Mouse (Mus musculus): ENCODE measurements at regions not wholly inside any gene's neighbourhood (a gene's known extent, or its start where the extent isn't known, plus 50 kb on each side); places are given as distances from the start of the nearest gene placed in this dataset.
"Not testable (repeated sequence)": the region's sequence is repeated elsewhere in the genome, so short reads cannot be mapped to it uniquely, and the experiment has no call there.

DNA sequence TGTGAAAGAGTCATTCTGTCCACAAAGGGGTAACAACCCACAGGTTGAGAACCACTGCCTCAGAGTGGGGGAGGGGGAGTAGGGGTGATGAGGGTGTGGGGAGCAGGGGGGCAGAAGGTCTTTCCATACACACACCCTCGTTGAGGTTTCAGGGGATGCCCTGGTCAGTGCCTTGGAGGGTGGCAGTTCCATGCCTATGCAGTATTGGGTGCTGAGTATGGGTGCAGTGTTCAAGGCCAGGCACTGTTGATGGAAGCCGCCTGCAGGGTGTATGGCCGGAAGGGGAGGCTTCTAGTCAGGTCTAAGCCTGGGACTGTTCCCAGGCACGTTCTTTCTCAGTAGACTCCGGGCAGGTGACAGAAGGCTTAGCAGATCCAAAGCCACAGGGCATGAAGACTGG, 234.1 kb downstream of the 3100002H09Rik start:
- Histone ChIP-seq H3K9me3 (no peaks in the 10 kb centered on the region), H3K27me3 (replicated peaks) (peaks cover 8% of the 10 kb centered on the region; the same call in 1 of the 2 replicates), H3K36me3 (no peaks in the 10 kb centered on the region), H3K9ac (no peak overlapping the region), H3K27ac (no peak overlapping the region), H3K4me2 (replicated peaks) (no peak overlapping the region), H3K4me3 (no peak overlapping the region), H3K4me1 (no peaks in the 10 kb centered on the region)
- ATAC-seq (ENCODE audit: low FRiP score, low read depth), result no peak
- WGBS, result 73% methylated on average over 5 of the region's 5 CpGs

- H3K9ac ChIP-seq, result no peak overlapping the region
- H3K4me3 ChIP-seq, result no peak overlapping the region
- no peaks in the 10 kb centered on the region for H3K4me1 ChIP-seq
- H3K9me3 ChIP-seq, result no peaks in the 10 kb centered on the region
- H3K27me3 ChIP-seq (replicated peaks), result peaks cover 5% of the 10 kb centered on the region; the same call in 1 of the 2 replicates
- no peak for ATAC-seq (ENCODE audit: low FRiP score, low read depth)
- no peak overlapping the region for H3K4me2 ChIP-seq (replicated peaks)
- no peak overlapping the region for H3K27ac ChIP-seq
- H3K36me3 ChIP-seq, result no peaks in the 10 kb centered on the region
- 81% methylated on average over 6 of the region's 6 CpGs for WGBS
Observed at GRCm38 (mm10) chr4:124375581-124375980, 235.0 kb downstream of the 3100002H09Rik start.

- Histone ChIP-seq H3K27ac (no peak overlapping the region), H3K27me3 (replicated peaks) (peaks cover 4% of the 10 kb centered on the region; the same call in 1 of the 2 replicates), H3K4me3 (no peak overlapping the region), H3K9me3 (no peaks in the 10 kb centered on the region), H3K4me2 (replicated peaks) (no peak overlapping the region), H3K9ac (no peak overlapping the region), H3K4me1 (no peaks in the 10 kb centered on the region), H3K36me3 (no peaks in the 10 kb centered on the region)
- WGBS, result 81% methylated on average over 3 of the region's 3 CpGs
- ATAC-seq (ENCODE audit: low FRiP score, low read depth), result no peak
Observed at GRCm38 (mm10) chr4:124368831-124369230, 241.8 kb downstream of the 3100002H09Rik start.

DNA sequence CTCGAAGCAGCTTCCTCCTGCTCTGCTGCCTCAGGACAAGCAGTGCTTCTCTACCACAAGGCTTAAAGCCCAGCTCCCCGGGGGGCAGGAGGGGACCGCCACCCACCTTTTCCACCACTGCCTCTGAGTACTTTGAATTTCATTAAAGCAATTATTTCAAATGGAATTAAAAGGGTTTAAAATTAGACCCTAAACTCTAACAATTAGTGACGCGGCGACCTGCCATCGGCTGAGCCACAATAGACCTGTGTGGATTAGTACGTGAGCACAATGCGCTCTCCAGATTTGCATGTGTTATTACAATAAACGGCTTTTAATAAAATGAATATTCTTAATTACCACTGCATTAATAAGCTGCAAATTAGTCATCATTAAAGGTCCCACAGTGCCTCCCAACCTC, 242.5 kb downstream of the 3100002H09Rik start:
- Histone ChIP-seq H3K27ac (no peak overlapping the region), H3K36me3 (no peaks in the 10 kb centered on the region), H3K4me1 (no peaks in the 10 kb centered on the region), H3K4me3 (no peak overlapping the region), H3K4me2 (replicated peaks) (no peak overlapping the region), H3K27me3 (replicated peaks) (no peaks in the 10 kb centered on the region), H3K9ac (no peak overlapping the region), H3K9me3 (no peaks in the 10 kb centered on the region)
- 77% methylated on average over 10 of the region's 10 CpGs for WGBS
- ATAC-seq (ENCODE audit: low FRiP score, low read depth), result no peak

DNA sequence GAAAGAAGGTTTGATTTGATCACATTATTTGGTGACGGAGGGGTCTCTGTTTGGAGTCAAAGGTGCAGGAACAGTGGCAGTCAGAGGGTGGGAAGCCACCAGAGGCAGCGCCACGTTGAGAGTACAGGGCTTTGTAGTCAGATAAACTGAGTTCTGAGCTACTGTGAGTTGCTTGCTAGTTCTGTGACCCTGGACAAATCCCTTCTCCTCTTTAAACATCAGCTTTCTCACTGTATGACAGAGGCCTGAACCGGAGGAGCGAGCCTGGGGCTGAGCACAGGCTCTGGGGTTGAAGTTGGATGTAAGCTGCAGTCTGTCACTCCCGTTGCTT, 250.1 kb downstream of the 3100002H09Rik start:
- Histone ChIP-seq H3K4me2 (replicated peaks) (no peak overlapping the region), H3K27me3 (replicated peaks) (peaks cover 20% of the 10 kb centered on the region), H3K27ac (no peak overlapping the region), H3K4me1 (peaks cover 6% of the 10 kb centered on the region; the same call in 1 of the 2 replicates), H3K9me3 (no peaks in the 10 kb centered on the region), H3K9ac (no peak overlapping the region), H3K36me3 (no peaks in the 10 kb centered on the region), H3K4me3 (no peak overlapping the region)
- ATAC-seq (ENCODE audit: low FRiP score, low read depth), result no peak
- WGBS, result 31% methylated on average over 6 of the region's 6 CpGs

- no peaks in the 10 kb centered on the region for H3K36me3 ChIP-seq
- H3K27me3 ChIP-seq (replicated peaks), result peaks cover 20% of the 10 kb centered on the region
- 19% methylated on average over 13 of the region's 13 CpGs for WGBS
- no peak overlapping the region for H3K27ac ChIP-seq
- ATAC-seq (ENCODE audit: low FRiP score, low read depth), result no peak
- no peaks in the 10 kb centered on the region for H3K9me3 ChIP-seq
- H3K9ac ChIP-seq, result no peak overlapping the region
- no peak overlapping the region for H3K4me3 ChIP-seq
- no peak overlapping the region for H3K4me2 ChIP-seq (replicated peaks)
- H3K4me1 ChIP-seq, result peaks cover 6% of the 10 kb centered on the region; the same call in 1 of the 2 replicates
Observed at GRCm38 (mm10) chr4:124359707-124360577, 250.7 kb downstream of the 3100002H09Rik start.

- H3K27ac ChIP-seq; H3K36me3 ChIP-seq; H3K4me2 ChIP-seq (replicated peaks); ATAC-seq (ENCODE audit: low FRiP score, low read depth); H3K4me3 ChIP-seq; H3K4me1 ChIP-seq; H3K9ac ChIP-seq; H3K9me3 ChIP-seq: not testable (repeated sequence)
- 5% methylated on average over 3 of the region's 8 CpGs for WGBS
- peaks cover 20% of the 10 kb centered on the region for H3K27me3 ChIP-seq (replicated peaks)
Observed at GRCm38 (mm10) chr4:124358456-124358855, 252.1 kb downstream of the 3100002H09Rik start.

- 83% methylated on average over 3 of the region's 3 CpGs for WGBS
- H3K27ac ChIP-seq, result no peak overlapping the region
Observed at GRCm38 (mm10) chr4:124350361-124350760, 260.2 kb downstream of the 3100002H09Rik start.

DNA sequence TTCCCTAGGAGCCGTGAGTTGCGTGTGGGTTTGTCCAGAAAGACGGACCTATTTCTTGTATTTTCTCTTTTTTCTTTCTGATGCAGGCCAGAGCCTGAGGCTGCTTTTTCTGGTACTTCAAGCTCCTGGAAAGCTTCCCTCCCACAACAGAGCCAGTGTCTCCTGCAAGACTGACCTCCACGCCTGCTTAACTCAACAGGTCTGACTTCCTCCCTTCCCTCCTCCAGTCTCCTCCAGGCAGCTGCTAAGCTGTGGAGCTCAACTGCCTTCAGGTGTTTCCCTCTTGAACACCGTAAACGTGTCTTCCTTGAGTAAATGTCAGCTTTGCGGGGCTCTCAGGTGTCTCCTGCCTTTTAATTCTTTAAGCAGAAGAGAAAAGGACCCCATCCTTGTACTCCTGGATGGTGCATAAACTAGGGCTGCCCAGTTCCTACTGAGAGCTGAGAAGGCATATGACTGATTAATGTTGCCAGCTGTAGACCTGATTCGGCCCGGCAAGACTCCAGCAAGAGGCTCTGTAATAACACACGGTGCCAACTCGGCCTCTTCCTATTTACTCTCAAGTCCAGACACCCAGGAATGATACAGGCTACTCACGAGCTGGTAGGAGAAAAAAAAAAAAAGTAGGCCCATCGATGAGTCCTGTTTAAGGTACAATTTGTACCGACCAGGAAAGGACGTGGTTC, 260.9 kb downstream of the 3100002H09Rik start:
- WGBS, result 75% methylated on average over 15 of the region's 15 CpGs

More at GRCm38 (mm10) chr4:124350361-124350760, 260.2 kb downstream of the 3100002H09Rik start:
- no peak overlapping the region for H3K9ac ChIP-seq
- ATAC-seq (ENCODE audit: low FRiP score, low read depth), result no peak
- no peak overlapping the region for H3K4me2 ChIP-seq (replicated peaks)
- no peaks in the 10 kb centered on the region for H3K4me1 ChIP-seq
- no peak overlapping the region for H3K4me3 ChIP-seq
- no peaks in the 10 kb centered on the region for H3K27me3 ChIP-seq (replicated peaks)
- H3K36me3 ChIP-seq, result no peaks in the 10 kb centered on the region
- H3K9me3 ChIP-seq, result no peaks in the 10 kb centered on the region

GRCm38 (mm10) chr4:124349055-124349454, 261.5 kb downstream of the 3100002H09Rik start:
- no peak overlapping the region for H3K4me2 ChIP-seq (replicated peaks)
- H3K9me3 ChIP-seq, result no peaks in the 10 kb centered on the region
- H3K4me1 ChIP-seq, result no peaks in the 10 kb centered on the region
- H3K27me3 ChIP-seq (replicated peaks), result no peaks in the 10 kb centered on the region
- no peak for ATAC-seq (ENCODE audit: low FRiP score, low read depth)
- H3K36me3 ChIP-seq, result no peaks in the 10 kb centered on the region
- H3K4me3 ChIP-seq, result no peak overlapping the region
- H3K27ac ChIP-seq, result no peak overlapping the region
- 43% methylated on average over 3 of the region's 3 CpGs for WGBS
- no peak overlapping the region for H3K9ac ChIP-seq

More for the DNA sequence above, 260.9 kb downstream of the 3100002H09Rik start:
- no peak for ATAC-seq (ENCODE audit: low FRiP score, low read depth)
- no peaks in the 10 kb centered on the region for H3K4me1 ChIP-seq
- no peak overlapping the region for H3K27ac ChIP-seq
- H3K4me2 ChIP-seq (replicated peaks), result no peak overlapping the region
- H3K9ac ChIP-seq, result no peak overlapping the region
- H3K36me3 ChIP-seq, result no peaks in the 10 kb centered on the region
- no peaks in the 10 kb centered on the region for H3K9me3 ChIP-seq
- H3K27me3 ChIP-seq (replicated peaks), result no peaks in the 10 kb centered on the region
- no peak overlapping the region for H3K4me3 ChIP-seq

- Histone ChIP-seq H3K36me3 (no peaks in the 10 kb centered on the region), H3K27ac (no peak overlapping the region), H3K9me3 (no peaks in the 10 kb centered on the region; the same call in 1 of the 2 replicates), H3K27me3 (replicated peaks) (no peaks in the 10 kb centered on the region), H3K9ac (no peak overlapping the region), H3K4me1 (no peaks in the 10 kb centered on the region), H3K4me3 (no peak overlapping the region), H3K4me2 (replicated peaks) (no peak overlapping the region)
- ATAC-seq (ENCODE audit: low FRiP score, low read depth), result no peak
- WGBS, result 21% methylated on average over 7 of the region's 7 CpGs
Observed at GRCm38 (mm10) chr4:124340073-124340472, 270.5 kb downstream of the 3100002H09Rik start.

- 86% methylated on average over 2 of the region's 2 CpGs for WGBS
- Histone ChIP-seq H3K36me3 (no peaks in the 10 kb centered on the region), H3K9ac (no peak overlapping the region), H3K27me3 (replicated peaks) (no peaks in the 10 kb centered on the region), H3K4me1 (no peaks in the 10 kb centered on the region), H3K9me3 (no peaks in the 10 kb centered on the region), H3K4me2 (replicated peaks) (no peak overlapping the region), H3K4me3 (no peak overlapping the region), H3K27ac (no peak overlapping the region)
- ATAC-seq (ENCODE audit: low FRiP score, low read depth), result no peak
Observed at GRCm38 (mm10) chr4:124335726-124336125, 274.9 kb downstream of the 3100002H09Rik start.
